Mouse (Mus musculus) ES-Bruce4 (cell line): ENCODE results near the gene Cluh.

ENCODE experiments used
- CTCF ChIP-seq: IDR thresholded peaks from one replicate; pipeline ENCODE4 v1.8.1; 2011; ENCODE audit warnings: low read depth, low read length
- EP300 ChIP-seq: IDR thresholded peaks from 2 replicates; pipeline ENCODE4 v1.6.1; 2011; ENCODE audit warnings: low read depth, low read length; ENCODE audit not compliant: insufficient read depth

DNA sequence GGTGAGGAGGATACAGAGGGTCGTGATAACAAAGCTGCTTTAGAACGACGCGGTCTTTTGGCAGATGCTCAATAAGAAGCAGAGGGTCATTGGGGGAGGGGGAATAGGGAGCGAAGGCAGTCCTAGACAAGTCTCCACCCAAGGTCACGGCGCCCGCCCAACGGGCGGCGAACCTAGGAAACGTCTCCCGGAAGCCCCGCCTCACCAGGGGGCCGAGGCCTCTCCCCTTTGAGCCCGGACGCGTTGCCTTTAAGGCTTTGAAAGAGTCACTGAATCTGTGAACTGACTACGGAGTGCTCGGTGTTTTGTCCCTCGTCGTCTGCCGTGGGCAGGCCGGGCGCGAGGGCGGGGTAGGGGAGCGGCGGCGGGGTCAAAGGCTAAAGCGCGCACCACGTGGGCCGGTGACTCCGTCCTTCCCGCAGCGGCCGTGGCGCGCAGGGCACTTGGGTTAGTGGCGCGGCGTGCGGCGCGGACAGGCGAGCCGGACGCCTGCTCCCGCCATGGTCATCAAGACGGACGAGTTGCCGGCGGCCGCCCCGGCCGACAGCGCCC lies at the start of gene Cluh:
- no peak for TF ChIP-seq CTCF
- TF ChIP-seq EP300: peak; percentile 62
